Mouse (Mus musculus): ENCODE results near the gene Plagl1.

DNA sequence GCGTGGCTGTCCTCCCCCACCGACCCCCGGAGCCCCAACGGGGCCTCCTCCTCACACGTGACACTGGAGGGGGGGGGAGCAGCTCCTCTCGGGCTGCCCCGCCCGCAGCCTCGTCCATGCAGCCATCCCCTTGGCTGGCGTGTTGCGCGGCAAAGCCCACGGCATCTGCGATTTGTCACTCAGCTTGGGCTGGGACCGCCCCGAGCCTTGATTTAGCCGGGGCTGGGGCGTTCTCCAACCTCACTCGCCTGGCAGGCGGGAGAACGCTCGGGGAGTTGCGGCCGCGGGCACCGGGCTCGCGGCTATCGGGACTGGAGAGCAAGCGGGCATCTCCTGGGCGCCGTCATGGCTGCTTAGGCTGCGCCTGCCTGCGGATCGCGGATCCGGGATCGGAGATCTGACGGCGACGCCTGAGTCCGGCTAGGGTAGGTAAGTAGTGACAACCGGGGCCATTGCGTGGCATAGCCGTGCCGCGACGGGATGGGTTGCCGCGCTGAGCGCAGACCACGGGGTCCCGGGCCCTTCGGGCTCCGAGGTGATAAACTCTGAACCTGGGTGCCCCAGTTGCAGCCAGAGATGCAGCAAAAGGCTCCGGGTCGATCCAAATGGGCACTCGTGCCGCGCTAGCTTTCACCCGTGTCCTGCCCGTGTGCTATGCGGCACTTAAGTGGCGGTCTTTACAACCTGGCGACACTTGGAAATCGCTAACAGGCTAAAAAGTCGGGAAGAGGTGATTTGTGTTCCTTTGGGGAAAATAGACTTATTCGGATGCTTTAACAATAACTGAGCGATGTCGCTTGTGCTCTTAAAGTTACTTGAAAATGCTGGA lies 30.5 kb downstream of the Plagl1 start:
- TF ChIP-seq POLR2A (IDR thresholded peaks at IDR 0.05; ENCODE audit: control insufficient read depth, extremely low read depth, insufficient read depth, low read length, poor library complexity) (no peak), CTCF (IDR thresholded peaks at IDR 0.05; ENCODE audit: borderline replicate concordance, control insufficient read depth, extremely low read depth, insufficient read depth, low read length, poor library complexity) (no peak)
